Mouse (Mus musculus) midbrain, embryonic 15.5 days (tissue): ENCODE data around the gene 2810408A11Rik. TPM values are rescaled to one million over a fixed set of nuclear protein-coding genes. Genes with fewer than 3 reads are reported as not detected.

Source experiments
- ATAC-seq: fragments of 200-750 bp; cut with Nextera tagmentation; replicated peaks from 2 replicates; pipeline ENCODE4 v1.8.0; 2017; ENCODE audit warnings: moderate TSS enrichment
- H3K27ac ChIP-seq: fragments of 300-500 bp; sonication (generic); 2 replicates; pipeline ENCODE4 v1.5.1; 2015; ENCODE audit warnings: mild to moderate bottlenecking, inconsistent platforms
- H3K27me3 ChIP-seq: fragments of 300-500 bp; sonication (generic); replicated peaks from 2 replicates; pipeline ENCODE4 v1.6.1; 2015; ENCODE audit warnings: inconsistent platforms
- H3K36me3 ChIP-seq: fragments of 300-500 bp; sonication (generic); replicated peaks from 2 replicates; pipeline ENCODE4 v1.6.1; 2015; ENCODE audit warnings: inconsistent platforms
- H3K4me1 ChIP-seq: fragments of 300-500 bp; sonication (generic); 2 replicates; pipeline ENCODE4 v1.6.1; 2015; ENCODE audit warnings: inconsistent platforms
- H3K4me2 ChIP-seq: fragments of 300-500 bp; sonication (generic); 2 replicates; pipeline ENCODE4 v1.6.1; 2015; ENCODE audit warnings: inconsistent platforms, mild to moderate bottlenecking, moderate library complexity
- H3K4me3 ChIP-seq: fragments of 300-500 bp; sonication (generic); 2 replicates; pipeline ENCODE4 v1.5.1; 2015; ENCODE audit warnings: mild to moderate bottlenecking, inconsistent platforms
- H3K9ac ChIP-seq: fragments of 300-500 bp; sonication (generic); 2 replicates; pipeline ENCODE4 v1.6.1; 2015; ENCODE audit warnings: mild to moderate bottlenecking, inconsistent platforms
- H3K9me3 ChIP-seq: fragments of 300-500 bp; sonication (generic); 2 replicates; pipeline ENCODE4 v1.6.1; 2016; ENCODE audit warnings: inconsistent platforms
- WGBS: fragments of 180-500 bp; shearing (Covaris S2); methylation state at CpG from one replicate; pipeline ENCODE4 v1.1.7; 2015; ENCODE audit warnings: mixed read lengths; 5-methylcytosine and 5-hydroxymethylcytosine counted together
- polyA plus RNA-seq: library from polyadenylated mRNA; unstranded; fragments of >200 nt; fragmentation: Nextera tagmentation; extraction: Ambion mirVana; gene quantifications from 2 replicates; pipeline ENCODE4 v1.2.1, GENCODE M21; 2015

The 2810408A11Rik gene
- polyA plus RNA-seq, 1 experiment from 2014 or later: 11.1 TPM

- ATAC-seq: no peak
- no peak overlapping the region for H3K9ac ChIP-seq
- H3K36me3 ChIP-seq: no peaks in the 10 kb centered on the region
- peaks cover 17% of the 10 kb centered on the region for H3K27me3 ChIP-seq
- H3K9me3 ChIP-seq: no peaks in the 10 kb centered on the region
- no peak overlapping the region for H3K4me3 ChIP-seq
- H3K27ac ChIP-seq: no peak overlapping the region
- peaks cover 17% of the 10 kb centered on the region for H3K4me1 ChIP-seq
- 88% methylated on average over 8 of the region's 8 CpGs for WGBS
- H3K4me2 ChIP-seq: no peak overlapping the region
Observed at GRCm38 (mm10) chr11:69883527-69884151, 17.1 kb downstream of the 2810408A11Rik start.

GRCm38 (mm10) chr11:69883066-69883465 lies 17.7 kb downstream of the 2810408A11Rik start:
- Histone ChIP-seq H3K27me3 (peaks cover 17% of the 10 kb centered on the region), H3K9ac (no peak overlapping the region), H3K4me1 (peaks cover 23% of the 10 kb centered on the region), H3K36me3 (no peaks in the 10 kb centered on the region), H3K9me3 (no peaks in the 10 kb centered on the region), H3K27ac (no peak overlapping the region), H3K4me3 (no peak overlapping the region), H3K4me2 (no peak overlapping the region)
- no peak for ATAC-seq
- WGBS: 57% methylated on average over 4 of the region's 4 CpGs

- whole genome bisulfite sequencing: 62% methylated on average over 21 of the region's 21 CpGs
- Histone ChIP-seq H3K36me3 (no peaks in the 10 kb centered on the region), H3K9me3 (no peaks in the 10 kb centered on the region), H3K27ac (0 out of 2 replicates have a peak overlapping the region, but pooled peaks have one; percentile 51), H3K27me3 (peaks cover 17% of the 10 kb centered on the region), H3K4me2 (peak overlapping the region; percentile 77), H3K4me1 (peaks cover 26% of the 10 kb centered on the region), H3K9ac (0 out of 2 replicates have a peak overlapping the region, but pooled peaks have one; percentile 26), H3K4me3 (peak overlapping the region; percentile 42; the same call in 1 of the 2 replicates)
- ATAC-seq: no peak
Observed at GRCm38 (mm10) chr11:69881787-69882670, 18.8 kb downstream of the 2810408A11Rik start.

GRCm38 (mm10) chr11:69880853-69881603 lies 19.8 kb downstream of the 2810408A11Rik start, which contains the start of gene Kctd11:
Kctd11 (minus strand) TSS chr11:69881406.
- Histone ChIP-seq H3K27ac (peak within 1 kb of the TSS; percentile 51), H3K4me2 (peak within 1 kb of the TSS; percentile 77), H3K27me3 (peaks cover 17% of the 10 kb centered on the region), H3K4me1 (peaks cover 28% of the 10 kb centered on the region), H3K36me3 (no peaks in the 10 kb centered on the region), H3K9me3 (no peaks in the 10 kb centered on the region), H3K9ac (peak within 1 kb of the TSS; percentile 26), H3K4me3 (peak within 1 kb of the TSS; percentile 42)
- under 1% methylated on average over 46 of the region's 46 CpGs for WGBS
- peak; percentile 73 for ATAC-seq

GRCm38 (mm10) chr11:69880506-69880852 lies 20.3 kb downstream of the 2810408A11Rik start:
- Histone ChIP-seq H3K27me3 (peaks cover 17% of the 10 kb centered on the region), H3K4me1 (peaks cover 28% of the 10 kb centered on the region), H3K4me3 (peak overlapping the region; percentile 42), H3K36me3 (no peaks in the 10 kb centered on the region), H3K9me3 (no peaks in the 10 kb centered on the region), H3K9ac (peak overlapping the region; percentile 26; the same call in 1 of the 2 replicates), H3K4me2 (peak overlapping the region; percentile 77), H3K27ac (peak overlapping the region; percentile 51; the same call in 1 of the 2 replicates)
- WGBS: under 1% methylated on average over 18 of the region's 18 CpGs
- peak; percentile 52; the same call in 1 of the 2 replicates for ATAC-seq

- peak overlapping the region; percentile 77 for H3K4me2 ChIP-seq
- peaks cover 28% of the 10 kb centered on the region for H3K4me1 ChIP-seq
- H3K9me3 ChIP-seq: no peaks in the 10 kb centered on the region
- H3K9ac ChIP-seq: no peak overlapping the region
- no peak overlapping the region for H3K27ac ChIP-seq
- no peak for ATAC-seq
- peaks cover 17% of the 10 kb centered on the region for H3K27me3 ChIP-seq
- H3K36me3 ChIP-seq: no peaks in the 10 kb centered on the region
- 58% methylated on average over 15 of the region's 15 CpGs for WGBS
- H3K4me3 ChIP-seq: peak overlapping the region; percentile 42
Observed at GRCm38 (mm10) chr11:69879711-69880110, 21.1 kb downstream of the 2810408A11Rik start.

GRCm38 (mm10) chr11:69878952-69879351 lies 21.8 kb downstream of the 2810408A11Rik start:
- H3K9ac ChIP-seq: no peak overlapping the region
- no peaks in the 10 kb centered on the region for H3K36me3 ChIP-seq
- H3K27ac ChIP-seq: no peak overlapping the region
- no peak for ATAC-seq
- 90% methylated on average over 6 of the region's 6 CpGs for WGBS
- no peak overlapping the region for H3K4me3 ChIP-seq
- no peak overlapping the region for H3K4me2 ChIP-seq
- H3K4me1 ChIP-seq: peaks cover 28% of the 10 kb centered on the region
- peaks cover 17% of the 10 kb centered on the region for H3K27me3 ChIP-seq
- H3K9me3 ChIP-seq: no peaks in the 10 kb centered on the region

GRCm38 (mm10) chr11:69878399-69878798 lies 22.4 kb downstream of the 2810408A11Rik start:
- no peak overlapping the region for H3K4me2 ChIP-seq
- H3K9me3 ChIP-seq: no peaks in the 10 kb centered on the region
- H3K4me3 ChIP-seq: no peak overlapping the region
- 66% methylated on average over 3 of the region's 3 CpGs for WGBS
- H3K9ac ChIP-seq: no peak overlapping the region
- H3K27ac ChIP-seq: no peak overlapping the region
- no peak for ATAC-seq
- H3K4me1 ChIP-seq: peaks cover 28% of the 10 kb centered on the region
- no peaks in the 10 kb centered on the region for H3K36me3 ChIP-seq
- H3K27me3 ChIP-seq: peaks cover 17% of the 10 kb centered on the region

- Histone ChIP-seq H3K9ac (no peak within 1 kb of the TSS), H3K9me3 (no peaks in the 10 kb centered on the region), H3K36me3 (no peaks in the 10 kb centered on the region), H3K27me3 (peaks cover 17% of the 10 kb centered on the region), H3K4me1 (peaks cover 28% of the 10 kb centered on the region), H3K4me2 (peak within 1 kb of the TSS; percentile 31), H3K27ac (no peak within 1 kb of the TSS), H3K4me3 (no peak within 1 kb of the TSS)
- ATAC-seq: no peak
- WGBS: 85% methylated on average over 11 of the region's 11 CpGs
Observed at GRCm38 (mm10) chr11:69877878-69878277, 22.9 kb downstream of the 2810408A11Rik start, which contains the start of gene Tmem95. Tmem95 (minus strand) TSS chr11:69878018.

GRCm38 (mm10) chr11:69876867-69877266 lies 23.9 kb downstream of the 2810408A11Rik start:
- no peak overlapping the region for H3K4me3 ChIP-seq
- no peak overlapping the region for H3K27ac ChIP-seq
- no peaks in the 10 kb centered on the region for H3K9me3 ChIP-seq
- WGBS: 2% methylated on average over 12 of the region's 12 CpGs
- no peak for ATAC-seq
- H3K9ac ChIP-seq: no peak overlapping the region
- peaks cover 28% of the 10 kb centered on the region for H3K4me1 ChIP-seq
- peak overlapping the region; percentile 31 for H3K4me2 ChIP-seq
- no peaks in the 10 kb centered on the region for H3K36me3 ChIP-seq
- peaks cover 12% of the 10 kb centered on the region for H3K27me3 ChIP-seq

GRCm38 (mm10) chr11:69876186-69876585 lies 24.6 kb downstream of the 2810408A11Rik start:
- Histone ChIP-seq H3K27me3 (peaks cover 6% of the 10 kb centered on the region), H3K9ac (no peak overlapping the region), H3K4me2 (no peak overlapping the region), H3K27ac (no peak overlapping the region), H3K9me3 (no peaks in the 10 kb centered on the region), H3K4me1 (peaks cover 23% of the 10 kb centered on the region), H3K36me3 (no peaks in the 10 kb centered on the region), H3K4me3 (no peak overlapping the region)
- ATAC-seq: no peak
- 77% methylated on average over 7 of the region's 7 CpGs for WGBS

GRCm38 (mm10) chr11:69872451-69872850 lies 28.3 kb downstream of the 2810408A11Rik start:
- Histone ChIP-seq H3K27me3 (no peaks in the 10 kb centered on the region), H3K4me1 (peaks cover 5% of the 10 kb centered on the region; the same call in 1 of the 2 replicates), H3K9me3 (no peaks in the 10 kb centered on the region), H3K4me2 (no peak overlapping the region), H3K36me3 (no peaks in the 10 kb centered on the region), H3K9ac (no peak overlapping the region), H3K4me3 (no peak overlapping the region), H3K27ac (no peak overlapping the region)
- ATAC-seq: no peak
- 80% methylated on average over 4 of the region's 4 CpGs for WGBS
